ENCODE assay signal across 8 mouse cellular contexts in genomic region chr15:83447791-83448544, GRCm38 (mm10). TPM values are rescaled to one million over a fixed set of nuclear protein-coding genes. Genes with fewer than 3 reads are reported as not detected.
DNase-seq lines count a peak whose midpoint lies in the region; ATAC-seq and TF ChIP-seq lines count a peak whose summit lies in the region.

No protein-coding gene starts in this region.

- peak overlapping the region; percentile 31; the same call in 1 of the 2 replicates for H3K27ac ChIP-seq in kidney, adult 2 months (ENCODE audit: insufficient read depth, low read depth, low read length)
- H3K27ac ChIP-seq in embryonic fibroblast, embryonic 13.5 days (ENCODE audit: insufficient read depth, low read length): peak overlapping the region; percentile 79
- H3K27ac ChIP-seq in hindbrain, embryonic 13.5 days: no peak overlapping the region

- H3K36me3 ChIP-seq in kidney, adult 2 months (ENCODE audit: control insufficient read depth, insufficient read depth, low read length): no peaks in the 10 kb centered on the region
- no peaks in the 10 kb centered on the region for H3K36me3 ChIP-seq in hindbrain, embryonic 13.5 days

- no peaks in the 10 kb centered on the region for H3K27me3 ChIP-seq in kidney, adult 2 months (replicated peaks; ENCODE audit: control insufficient read depth, insufficient read depth, low read length)
- no peaks in the 10 kb centered on the region for H3K27me3 ChIP-seq in hindbrain, embryonic 13.5 days

- H3K4me2 ChIP-seq in hindbrain, embryonic 13.5 days: no peak overlapping the region

- H3K4me1 ChIP-seq in kidney, adult 2 months (ENCODE audit: control insufficient read depth, insufficient read depth, low read length): peaks cover 74% of the 10 kb centered on the region
- peaks cover 46% of the 10 kb centered on the region for H3K4me1 ChIP-seq in embryonic fibroblast, embryonic 13.5 days (ENCODE audit: control insufficient read depth, insufficient read depth, low read length)
- H3K4me1 ChIP-seq in hindbrain, embryonic 13.5 days (replicated peaks): peaks cover 29% of the 10 kb centered on the region

- TF ChIP-seq CTCF in kidney, adult 2 months (conservative IDR thresholded peaks at IDR 0.05; ENCODE audit: insufficient read depth, insufficient read length, low read depth, low read length): no peak
- no peak for TF ChIP-seq CTCF in embryonic fibroblast, embryonic 13.5 days (IDR thresholded peaks at IDR 0.05; ENCODE audit: borderline replicate concordance, insufficient read depth, low read length)

- no peak overlapping the region for H3K9ac ChIP-seq in hindbrain, embryonic 13.5 days

- no peak for ATAC-seq in hindbrain, embryonic 13.5 days (ENCODE audit: low FRiP score)
- ATAC-seq in CD4-positive, CD25-positive, alpha-beta regulatory T cell, adult 4 months: no peak

- no peaks in the 10 kb centered on the region for H3K9me3 ChIP-seq in hindbrain, embryonic 13.5 days

- no peak overlapping the region for H3K4me3 ChIP-seq in kidney, adult 2 months (ENCODE audit: insufficient read depth, low read depth, low read length)
- no peak overlapping the region for H3K4me3 ChIP-seq in embryonic fibroblast, embryonic 13.5 days (ENCODE audit: insufficient read depth, low read length)
- H3K4me3 ChIP-seq in hindbrain, embryonic 13.5 days: no peak overlapping the region

- DNase-seq in kidney, adult 2 months: no peak
- no peak for DNase-seq in kidney, adult 8-10 months
- peak; percentile 53 to 73 for DNase-seq in left cerebral cortex, adult 18-20 months (ENCODE audit: low spot score in 2 of 2)
- peak; percentile 48 for DNase-seq in right cerebral cortex, postnatal 14 days
- no peak for DNase-seq in thymus, adult 18-20 months

- WGBS in kidney, adult 2 months: 39% methylated on average over 10 of the region's 10 CpGs
- 61% methylated on average over 10 of the region's 10 CpGs for WGBS in hindbrain, embryonic 13.5 days

- TF ChIP-seq POLR2A in kidney, adult 2 months (IDR thresholded peaks at IDR 0.05; ENCODE audit: low read depth, low read length): no peak
- TF ChIP-seq POLR2A in embryonic fibroblast, embryonic 13.5 days (IDR thresholded peaks at IDR 0.05; ENCODE audit: low read depth, low read length): no peak

RNA-seq across cellular contexts. Expression of gene Pacsin2, which starts 16.4 kb away (rescaled TPM):
- polyA plus RNA-seq in kidney, adult 2 months (2012; rRNA removed): 116 and 126 TPM in 2 replicates
- 62.0 and 75.6 TPM in 2 replicates for polyA plus RNA-seq in embryonic fibroblast, embryonic 13.5 days (2011; ENCODE audit: insufficient read length, low read depth, missing spikeins)
- total RNA-seq in left cerebral cortex, adult 18-20 months (2021): 100 to 1,000 TPM; 105 to 116 TPM
- 27.8 and 29.5 TPM in 2 replicates for polyA plus RNA-seq in hindbrain, embryonic 13.5 days (2015; fragmentation: Nextera tagmentation; extraction: Ambion mirVana)
- 10 to 100 TPM; 18.3 to 26.6 TPM for polyA plus RNA-seq in CD4-positive, CD25-positive, alpha-beta regulatory T cell, adult 4 months (2017; shearing (Covaris generic))

Comparison
In these comparisons a context has a peak if more than half of its experiments do, and no peak if none do; other contexts are left out.
1. DNase-seq: peak in left cerebral cortex, adult 18-20 months (2 of 2) and right cerebral cortex, postnatal 14 days (single experiment); none in kidney, adult 2 months (single experiment), kidney, adult 8-10 months (0 of 2) and thymus, adult 18-20 months (0 of 2).